Mouse (Mus musculus) left cerebral cortex, postnatal 14 days (tissue): ENCODE data around the gene Sohlh1. TPM values are rescaled to one million over a fixed set of nuclear protein-coding genes. Genes with fewer than 3 reads are reported as not detected.

ENCODE experiments used
- DNase-seq, 2 experiments: peaks; one replicate each; pipeline ENCODE4 v3.0.0; 2021 to 2022; ENCODE audit warnings: low spot score in 2 of 2, mixed read lengths in 1 of 2
- intact Hi-C: fragments of 180-260 bp; cut with DNase I; formaldehyde crosslinking; loops from one replicate; pipeline ENCODE4 v1.15.1; 2025
- long read RNA-seq, 2 experiments: library from polyadenylated mRNA; stranded (forward); transcript quantifications; one replicate each; pipeline ENCODE4 v2.0.0; 2021
- total RNA-seq, 2 experiments: library from RNA; stranded (reverse); gene quantifications; 2 replicates each; pipeline ENCODE4 v1.2.3; 2021

Gene Sohlh1
- total RNA-seq, result not detected
- long read RNA-seq, experiment 1, result 0 reads
- long read RNA-seq, experiment 2, result 0 reads

GRCm38 (mm10) chr2:25847226-25847625 is at the start of gene Sohlh1:
TSS of gene Sohlh1 (minus strand) at chr2:25847248.
- intact Hi-C loops, result no loop called here
- DNase-seq, result no peak

GRCm38 (mm10) chr2:25892440-25892839 is 45.4 kb upstream of the Sohlh1 start:
- intact Hi-C loops, result no loop called here
- DNase-seq, result no peak

- DNase-seq, result no peak
- intact Hi-C loops, result no loop called here
Measured at GRCm38 (mm10) chr2:25888144-25888543, 41.1 kb upstream of the Sohlh1 start.

- intact Hi-C loops, result no loop called here
- no peak for DNase-seq
Measured at GRCm38 (mm10) chr2:25887226-25887625, 40.2 kb upstream of the Sohlh1 start.

GRCm38 (mm10) chr2:25884756-25885155 is 37.7 kb upstream of the Sohlh1 start:
- DNase-seq, result no peak
- intact Hi-C loops, result no loop called here

GRCm38 (mm10) chr2:25882276-25882675 is 35.2 kb upstream of the Sohlh1 start:
- intact Hi-C loops, result no loop called here
- no peak for DNase-seq

GRCm38 (mm10) chr2:25879061-25879460 is 32.0 kb upstream of the Sohlh1 start:
- intact Hi-C loops, result no loop called here
- DNase-seq, result no peak

GRCm38 (mm10) chr2:25878516-25878915 is 31.5 kb upstream of the Sohlh1 start:
- intact Hi-C loops, result no loop called here
- no peak for DNase-seq

- intact Hi-C loops, result loop anchor here (2.0 kb wide), 1 partner anchor 39 kb away; no protein-coding TSS in a partner anchor
- DNase-seq, result peak; percentile 40 to 45
Measured at GRCm38 (mm10) chr2:25877736-25878268, 30.8 kb upstream of the Sohlh1 start.

- intact Hi-C loops, result loop anchor here (2.0 kb wide), 1 partner anchor 40 kb away; no protein-coding TSS in a partner anchor
- DNase-seq, result no peak
Measured at GRCm38 (mm10) chr2:25877250-25877735, 30.2 kb upstream of the Sohlh1 start.

GRCm38 (mm10) chr2:25866656-25867055 is 19.6 kb upstream of the Sohlh1 start:
- intact Hi-C loops, result no loop called here
- peak in 1 of 2 experiments; percentile 56 for DNase-seq

GRCm38 (mm10) chr2:25865412-25865811 is 18.4 kb upstream of the Sohlh1 start:
- intact Hi-C loops, result no loop called here
- peak; percentile 80 to 89 for DNase-seq

- intact Hi-C loops, result no loop called here
Measured at GRCm38 (mm10) chr2:25864230-25864629, 17.2 kb upstream of the Sohlh1 start.

GRCm38 (mm10) chr2:25863337-25864131 is 16.5 kb upstream of the Sohlh1 start, which contains the start of gene Kcnt1:
TSS of gene Kcnt1 (plus strand) at chr2:25863734.
- intact Hi-C loops, result no loop called here
- DNase-seq, result peak; percentile 67 to 72

More at GRCm38 (mm10) chr2:25864230-25864629, 17.2 kb upstream of the Sohlh1 start:
- no peak for DNase-seq

GRCm38 (mm10) chr2:25862696-25863270 is 15.7 kb upstream of the Sohlh1 start:
- peak; percentile 45 to 49 for DNase-seq
- intact Hi-C loops, result no loop called here

GRCm38 (mm10) chr2:25862038-25862437 is 15.0 kb upstream of the Sohlh1 start:
- intact Hi-C loops, result no loop called here
- no peak for DNase-seq

- intact Hi-C loops, result no loop called here
- no peak for DNase-seq
Measured at GRCm38 (mm10) chr2:25859891-25860290, 12.8 kb upstream of the Sohlh1 start.

- no peak for DNase-seq
- intact Hi-C loops, result no loop called here
Measured at GRCm38 (mm10) chr2:25853998-25854397, 7.0 kb upstream of the Sohlh1 start.

GRCm38 (mm10) chr2:25852626-25853025 is 5.6 kb upstream of the Sohlh1 start:
- intact Hi-C loops, result no loop called here
- peak; percentile 84 to 91 for DNase-seq

- intact Hi-C loops, result no loop called here
- peak in 1 of 2 experiments; percentile 50 for DNase-seq
Measured at GRCm38 (mm10) chr2:25850330-25850729, 3.3 kb upstream of the Sohlh1 start.
